Mouse (Mus musculus) midbrain, embryonic 11.5 days (tissue): ENCODE measurements around the gene Rarb. TPM values are rescaled to one million over a fixed set of nuclear protein-coding genes. Genes with fewer than 3 reads are reported as not detected.
"Not testable (repeated sequence)": the region's sequence is repeated elsewhere in the genome, so short reads cannot be mapped to it uniquely, and the experiment has no call there.

Experiments used
- ATAC-seq: fragments of 200-750 bp; cut with Nextera tagmentation; 2 replicates; pipeline ENCODE4 v1.8.0; 2017; ENCODE audit warnings: moderate TSS enrichment, moderate library complexity; ENCODE audit not compliant: low FRiP score
- DNase-seq: peaks from one replicate; pipeline ENCODE4 v3.0.0; 2015; ENCODE audit warnings: low spot score; ENCODE audit errors: missing footprints
- H3K27ac ChIP-seq: fragments of 300-500 bp; sonication (generic); 2 replicates; pipeline ENCODE4 v1.5.1; 2014; ENCODE audit warnings: low read depth, low read length
- H3K27me3 ChIP-seq: fragments of 300-500 bp; sonication (generic); 2 replicates; pipeline ENCODE4 v1.6.1; 2014; ENCODE audit warnings: mild to moderate bottlenecking, low read length, moderate library complexity, mixed read lengths; ENCODE audit not compliant: control insufficient read depth, insufficient read depth
- H3K36me3 ChIP-seq: fragments of 300-500 bp; sonication (generic); 2 replicates; pipeline ENCODE4 v1.6.1; 2014; ENCODE audit warnings: mild to moderate bottlenecking, low read length, moderate library complexity, mixed read lengths; ENCODE audit not compliant: control insufficient read depth, insufficient read depth
- H3K4me1 ChIP-seq: fragments of 300-500 bp; sonication (generic); 2 replicates; pipeline ENCODE4 v1.6.1; 2014; ENCODE audit warnings: low read length; ENCODE audit not compliant: control insufficient read depth, insufficient read depth
- H3K4me2 ChIP-seq: fragments of 300-500 bp; sonication (generic); 2 replicates; pipeline ENCODE4 v1.6.1; 2014; ENCODE audit warnings: mild to moderate bottlenecking, moderate library complexity
- H3K4me3 ChIP-seq: fragments of 300-500 bp; sonication (generic); 2 replicates; pipeline ENCODE4 v1.5.1; 2014; ENCODE audit warnings: low read depth, low read length
- H3K9ac ChIP-seq: fragments of 300-500 bp; sonication (generic); 2 replicates; pipeline ENCODE4 v1.6.1; 2014; ENCODE audit warnings: low read length
- H3K9me3 ChIP-seq: fragments of 300-500 bp; sonication (generic); 2 replicates; pipeline ENCODE4 v1.6.1; 2016; ENCODE audit warnings: low read length; ENCODE audit not compliant: control insufficient read depth
- WGBS: fragments of 180-500 bp; shearing (Covaris S2); extraction: QIAGEN DNeasy Blood & Tissue Kit; methylation state at CpG from one replicate; pipeline ENCODE4 v1.1.7; 2014; 5-methylcytosine and 5-hydroxymethylcytosine counted together
- polyA plus RNA-seq: library from polyadenylated mRNA; unstranded; fragments of >200 nt; fragmentation: Nextera tagmentation; extraction: Ambion mirVana; gene quantifications from 2 replicates; pipeline ENCODE4 v1.2.1, GENCODE M21; 2014

Rarb gene
- polyA plus RNA-seq, 1 experiment from 2014 or later, result 12.8 TPM

DNA sequence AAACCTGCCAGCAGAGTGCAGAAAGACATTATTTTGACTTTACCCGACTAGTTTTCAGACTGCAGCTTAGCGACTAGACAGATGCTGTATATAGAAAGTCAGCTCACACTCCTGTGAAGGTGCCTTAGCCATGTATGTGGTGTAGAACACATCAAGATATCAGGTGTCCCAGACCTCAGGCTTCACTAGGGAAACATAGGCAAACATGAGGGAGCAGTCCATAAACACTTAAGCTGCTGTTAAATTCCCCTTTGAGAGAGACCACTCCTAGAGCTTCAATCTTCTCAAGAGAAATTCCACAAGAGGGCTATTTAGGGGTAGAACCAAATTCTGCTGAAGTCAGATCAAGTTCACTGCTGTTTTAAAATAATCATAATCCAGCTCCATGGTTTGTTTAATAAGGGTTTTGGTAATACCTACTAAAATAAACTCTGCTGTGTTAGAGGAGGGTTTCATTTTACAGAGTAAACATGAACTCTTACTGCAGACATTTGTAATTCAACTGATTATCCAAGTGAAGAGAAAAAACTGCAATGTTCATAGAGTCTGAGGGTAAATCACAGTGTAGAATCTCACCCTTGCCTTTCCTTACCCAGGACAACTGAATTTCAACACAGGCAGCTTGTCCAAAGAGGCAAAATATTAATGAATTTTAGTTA lies 42.1 kb downstream of the Rarb start:
- Histone ChIP-seq H3K9me3 (no peaks in the 10 kb centered on the region), H3K9ac (no peak overlapping the region), H3K27me3 (no peaks in the 10 kb centered on the region), H3K4me2 (no peak overlapping the region), H3K36me3 (no peaks in the 10 kb centered on the region), H3K4me3 (no peak overlapping the region), H3K4me1 (no peaks in the 10 kb centered on the region), H3K27ac (no peak overlapping the region)
- 75% methylated on average over 2 of the region's 2 CpGs for WGBS
- no peak for DNase-seq
- no peak for ATAC-seq

DNA sequence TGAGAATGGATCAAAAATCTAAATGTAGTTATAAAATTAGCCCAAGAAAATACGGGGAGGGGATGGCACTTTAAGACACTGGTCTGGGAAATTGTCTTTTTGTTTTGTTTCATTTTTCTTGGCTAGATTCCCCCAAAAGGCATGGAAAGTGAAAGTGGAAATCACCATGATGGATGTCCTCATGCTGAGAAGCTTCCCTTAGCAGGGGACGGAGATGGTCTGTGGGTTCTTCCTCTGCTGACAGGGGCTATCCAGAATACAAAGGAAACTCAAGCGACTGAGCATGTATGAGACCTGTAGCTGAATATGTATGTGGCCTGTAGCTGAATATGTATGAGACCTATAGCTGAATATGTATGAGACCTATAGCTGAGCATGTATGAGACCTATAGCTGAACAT lies 46.0 kb downstream of the Rarb start:
- Histone ChIP-seq H3K9me3 (no peaks in the 10 kb centered on the region), H3K27ac (no peak overlapping the region), H3K36me3 (no peaks in the 10 kb centered on the region), H3K4me3 (no peak overlapping the region), H3K4me1 (no peaks in the 10 kb centered on the region), H3K27me3 (no peaks in the 10 kb centered on the region), H3K4me2 (no peak overlapping the region), H3K9ac (no peak overlapping the region)
- DNase-seq, result no peak
- ATAC-seq, result no peak
- 71% methylated on average over 3 of the region's 3 CpGs for WGBS

DNA sequence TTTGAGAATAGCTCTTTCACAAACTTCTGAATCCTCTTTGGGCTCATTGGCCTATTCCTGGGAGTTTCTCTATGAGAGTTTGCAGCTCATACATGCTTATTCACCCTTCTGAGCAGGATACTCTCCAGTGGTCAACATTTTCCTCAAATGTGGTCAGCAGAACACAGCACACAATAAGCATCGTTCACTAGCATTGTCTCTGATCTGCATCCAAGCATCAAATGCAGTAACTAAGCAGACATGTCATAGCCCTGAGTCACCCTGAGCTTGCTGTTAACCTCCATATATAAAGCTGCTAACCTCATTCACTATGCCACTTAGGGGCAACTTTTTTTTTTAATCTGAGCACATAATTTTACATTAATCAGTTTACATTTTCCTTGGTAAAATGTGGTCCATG lies 53.1 kb downstream of the Rarb start:
- Histone ChIP-seq H3K27me3 (no peaks in the 10 kb centered on the region), H3K9ac (no peak overlapping the region), H3K9me3 (no peaks in the 10 kb centered on the region), H3K4me1 (no peaks in the 10 kb centered on the region), H3K4me3 (no peak overlapping the region), H3K36me3 (no peaks in the 10 kb centered on the region), H3K27ac (no peak overlapping the region), H3K4me2 (no peak overlapping the region)
- no peak for DNase-seq
- 95% methylated on average over 1 of the region's 1 CpGs for WGBS
- ATAC-seq, result no peak

DNA sequence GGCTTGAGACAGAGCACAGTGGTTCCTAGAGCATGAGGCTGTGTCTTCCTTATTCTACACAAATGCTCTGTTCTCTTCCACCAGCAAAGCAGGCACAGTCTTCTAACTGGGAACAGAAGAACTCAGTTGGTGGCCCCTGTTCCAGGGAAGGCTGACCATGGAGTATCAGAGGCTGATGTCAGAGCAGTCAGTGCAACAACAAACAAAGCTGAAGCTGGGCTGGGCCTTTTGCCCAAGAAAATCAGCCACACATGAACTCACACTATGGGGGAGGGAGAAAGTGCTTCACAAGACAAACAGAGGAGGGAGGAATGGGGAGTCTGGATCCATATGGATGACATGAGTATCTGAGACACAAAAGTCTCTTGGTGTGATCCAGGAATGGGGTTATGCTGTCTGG lies 56.2 kb downstream of the Rarb start:
- no peak for DNase-seq
- Histone ChIP-seq H3K27ac (no peak overlapping the region), H3K27me3 (no peaks in the 10 kb centered on the region), H3K4me2 (no peak overlapping the region), H3K9ac (no peak overlapping the region), H3K9me3 (no peaks in the 10 kb centered on the region), H3K4me1 (no peaks in the 10 kb centered on the region), H3K36me3 (no peaks in the 10 kb centered on the region), H3K4me3 (no peak overlapping the region)
- no peak for ATAC-seq

DNA sequence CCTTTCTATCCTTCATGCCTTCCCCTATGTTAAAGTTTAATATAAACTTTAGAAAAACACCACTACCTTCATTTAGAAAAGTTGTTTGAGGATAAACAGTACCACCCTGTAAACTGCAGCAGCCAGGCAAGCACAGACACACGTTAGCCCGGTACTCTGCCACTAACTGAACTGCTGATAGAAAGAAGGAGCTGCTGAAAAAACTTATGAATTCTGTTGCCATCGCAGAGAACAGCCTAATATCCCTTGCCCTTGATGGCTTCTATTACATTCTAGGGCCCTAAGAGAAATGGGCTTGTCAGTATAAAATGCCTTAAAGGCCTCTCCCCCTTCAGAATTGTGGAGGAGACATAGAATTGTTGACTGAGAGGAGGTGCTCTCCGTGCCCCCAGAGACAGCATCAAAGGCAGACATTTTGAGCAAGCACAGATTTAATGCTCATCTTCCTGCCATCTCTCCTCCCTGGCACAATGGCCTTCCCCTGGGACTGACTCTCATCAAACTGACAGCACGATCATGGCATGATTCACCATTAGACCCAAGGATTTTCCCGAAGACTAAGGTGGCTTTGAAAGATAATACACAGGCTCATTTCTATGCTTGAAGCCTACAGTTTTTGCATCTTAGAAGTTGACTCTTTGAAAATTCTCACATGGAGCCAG lies 60.1 kb downstream of the Rarb start:
- WGBS, result 79% methylated on average over 6 of the region's 6 CpGs
- DNase-seq, result no peak

DNA sequence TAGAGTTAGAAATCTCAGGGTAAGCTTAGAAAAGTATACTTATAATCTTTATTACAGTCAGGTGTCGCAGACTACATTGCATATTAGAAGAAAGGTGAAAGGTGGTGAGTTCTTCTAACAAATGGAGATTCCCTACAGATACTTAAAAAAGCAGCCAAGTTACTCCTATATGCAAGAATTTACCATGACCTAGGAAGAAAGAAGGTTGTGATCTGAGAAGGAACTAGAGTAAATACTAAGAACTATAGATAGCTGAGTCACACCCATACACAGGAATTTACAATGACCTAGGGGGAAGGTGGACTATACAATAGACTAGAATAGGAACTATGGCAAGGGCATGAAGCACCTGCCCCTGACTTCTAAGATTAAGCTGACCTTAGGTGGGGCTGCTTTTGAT lies 63.4 kb downstream of the Rarb start:
- not testable (repeated sequence) for H3K4me1 ChIP-seq, H3K36me3 ChIP-seq, H3K4me2 ChIP-seq, H3K27me3 ChIP-seq, H3K9me3 ChIP-seq, H3K4me3 ChIP-seq, H3K9ac ChIP-seq, H3K27ac ChIP-seq, ATAC-seq, DNase-seq
- 94% methylated on average over 1 of the region's 1 CpGs for WGBS

More for the DNA sequence above, 60.1 kb downstream of the Rarb start:
- no peaks in the 10 kb centered on the region for H3K36me3 ChIP-seq
- no peaks in the 10 kb centered on the region for H3K9me3 ChIP-seq
- H3K27ac ChIP-seq, result no peak overlapping the region
- H3K4me3 ChIP-seq, result no peak overlapping the region
- no peak for ATAC-seq
- H3K9ac ChIP-seq, result no peak overlapping the region
- H3K4me2 ChIP-seq, result no peak overlapping the region
- no peaks in the 10 kb centered on the region for H3K27me3 ChIP-seq
- no peaks in the 10 kb centered on the region for H3K4me1 ChIP-seq

DNA sequence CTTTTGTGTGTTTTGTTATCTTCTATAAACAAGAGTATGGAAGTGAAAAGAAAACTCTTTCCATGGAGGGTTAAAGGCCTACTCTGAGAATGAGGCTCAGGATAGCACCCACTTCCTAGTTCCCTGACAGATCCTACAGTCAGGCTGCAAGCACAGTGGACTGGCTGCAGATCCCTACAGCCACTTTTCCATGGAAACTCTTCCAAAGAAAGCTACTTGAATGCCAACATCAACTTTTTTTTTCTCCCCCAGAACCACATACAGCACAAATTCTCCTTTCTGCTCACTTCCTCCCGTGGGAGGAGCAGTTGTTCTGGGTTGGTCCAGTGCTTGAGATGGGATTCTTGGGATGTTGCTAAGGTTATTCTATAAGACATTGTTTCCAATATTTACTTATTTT lies 66.3 kb downstream of the Rarb start:
- Histone ChIP-seq H3K4me2 (no peak overlapping the region), H3K36me3 (no peaks in the 10 kb centered on the region), H3K9me3 (no peaks in the 10 kb centered on the region), H3K4me1 (no peaks in the 10 kb centered on the region), H3K27ac (no peak overlapping the region), H3K27me3 (no peaks in the 10 kb centered on the region), H3K4me3 (no peak overlapping the region), H3K9ac (no peak overlapping the region)
- ATAC-seq (no peak), DNase-seq (no peak)
- 76% methylated on average over 1 of the region's 1 CpGs for WGBS

DNA sequence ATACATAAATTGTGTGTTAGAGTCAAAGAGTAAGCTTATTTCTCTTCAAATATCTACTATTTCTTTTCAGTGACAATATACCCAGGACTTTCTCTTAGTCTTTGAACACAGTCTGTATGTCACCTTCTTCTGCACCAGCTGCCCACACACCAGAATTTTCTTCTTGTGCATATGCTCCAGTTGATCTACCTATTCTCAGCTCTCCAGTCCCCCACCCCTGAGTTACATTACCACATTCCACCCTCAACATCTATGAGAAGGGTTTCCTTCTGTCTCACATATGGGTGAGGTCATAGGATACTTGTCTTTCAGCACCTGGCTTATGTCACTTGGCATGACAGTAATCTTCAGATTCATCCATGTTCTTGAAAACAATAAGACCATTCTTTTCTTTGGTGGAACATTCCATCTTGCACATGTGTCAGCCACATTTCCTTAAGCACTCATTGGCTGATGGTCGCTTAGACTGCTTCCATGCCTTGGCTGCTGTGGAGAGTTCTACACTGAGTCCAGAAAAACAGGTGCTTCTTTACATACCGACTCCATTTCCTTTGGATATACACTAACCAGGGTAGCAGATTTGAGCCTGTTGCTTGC lies 71.9 kb downstream of the Rarb start:
- H3K4me1 ChIP-seq, result no peaks in the 10 kb centered on the region
- no peaks in the 10 kb centered on the region for H3K36me3 ChIP-seq
- no peaks in the 10 kb centered on the region for H3K9me3 ChIP-seq
- H3K27me3 ChIP-seq, result no peaks in the 10 kb centered on the region
- ATAC-seq (no peak), DNase-seq (no peak)
- H3K4me3 ChIP-seq, result no peak overlapping the region
- no peak overlapping the region for H3K4me2 ChIP-seq
- WGBS, result 86% methylated on average over 2 of the region's 2 CpGs
- no peak overlapping the region for H3K9ac ChIP-seq
- H3K27ac ChIP-seq, result no peak overlapping the region

DNA sequence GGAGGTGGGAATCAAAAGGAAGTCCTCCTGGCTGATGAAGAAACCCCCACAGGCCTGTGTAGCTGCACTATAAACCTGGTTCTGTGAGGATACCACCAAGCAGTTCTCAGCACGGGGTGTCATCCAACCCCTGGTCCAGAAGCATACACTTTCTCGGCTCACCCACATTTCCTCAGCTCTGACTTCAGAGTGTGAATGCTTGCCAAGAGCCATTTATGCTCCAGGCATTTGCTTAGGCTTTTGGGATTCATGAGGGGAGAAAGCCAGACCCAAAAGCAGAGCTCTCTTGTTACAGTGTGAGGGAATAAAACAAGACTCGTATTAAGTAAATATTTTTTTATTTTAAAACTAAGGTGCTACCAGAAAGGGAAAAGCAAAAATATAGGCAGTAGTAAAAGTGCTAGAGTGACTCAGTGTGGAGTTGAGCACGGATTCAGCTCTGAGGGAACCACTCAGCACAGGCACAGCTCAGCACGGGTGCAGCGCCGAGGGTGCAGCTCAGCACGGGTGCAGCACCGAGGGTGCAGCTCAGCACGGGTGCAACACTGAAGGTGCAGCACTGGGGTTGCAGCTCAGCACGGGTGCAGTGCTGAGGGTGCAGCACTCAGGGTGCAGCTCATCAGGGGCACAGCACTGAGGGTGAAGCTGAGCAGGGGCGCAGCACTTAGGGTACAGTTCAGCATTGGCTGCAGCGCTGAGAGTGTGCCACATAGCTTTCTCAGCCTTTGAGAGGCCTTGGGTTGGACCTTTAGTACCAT lies 77.8 kb downstream of the Rarb start:
- no peaks in the 10 kb centered on the region for H3K9me3 ChIP-seq
- H3K4me1 ChIP-seq, result no peaks in the 10 kb centered on the region
- no peak overlapping the region for H3K4me2 ChIP-seq
- no peak overlapping the region for H3K9ac ChIP-seq
- DNase-seq (no peak), ATAC-seq (no peak)
- WGBS, result 81% methylated on average over 13 of the region's 13 CpGs
- no peak overlapping the region for H3K27ac ChIP-seq
- no peaks in the 10 kb centered on the region for H3K36me3 ChIP-seq
- H3K4me3 ChIP-seq, result no peak overlapping the region
- H3K27me3 ChIP-seq, result peaks cover under 1% of the 10 kb centered on the region; the same call in 1 of the 2 replicates
